Mouse (Mus musculus): ENCODE results near the gene Elavl2.

Elavl2 gene

DNA sequence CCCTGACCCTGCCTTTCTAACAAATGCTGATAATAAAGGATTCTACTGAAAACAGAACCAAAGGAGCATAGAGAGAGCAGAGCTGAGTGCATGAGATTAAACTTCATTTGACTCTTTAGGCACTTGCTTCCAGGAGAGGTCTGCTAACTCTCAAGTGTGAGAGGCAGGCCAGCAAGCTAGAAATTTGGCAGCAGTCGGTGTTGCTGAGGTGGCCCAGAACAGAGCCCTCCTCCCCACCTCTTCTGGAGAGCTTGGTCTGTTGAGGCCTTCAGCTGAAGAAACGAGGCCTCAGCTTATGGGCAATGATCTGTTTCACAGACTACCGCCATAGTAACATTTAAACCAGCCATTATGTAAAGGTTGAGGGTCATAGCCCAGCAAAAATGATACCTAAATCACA, 186.7 kb downstream of the Elavl2 start:
- DNase-seq (ENCODE audit: low read depth, low spot score), result no peak

GRCm38 (mm10) chr4:91208415-91209292, 191.9 kb downstream of the Elavl2 start:
- no peak for DNase-seq (ENCODE audit: low read depth, low spot score)
